Mouse (Mus musculus): ENCODE results near the gene Ttc7b.

DNA sequence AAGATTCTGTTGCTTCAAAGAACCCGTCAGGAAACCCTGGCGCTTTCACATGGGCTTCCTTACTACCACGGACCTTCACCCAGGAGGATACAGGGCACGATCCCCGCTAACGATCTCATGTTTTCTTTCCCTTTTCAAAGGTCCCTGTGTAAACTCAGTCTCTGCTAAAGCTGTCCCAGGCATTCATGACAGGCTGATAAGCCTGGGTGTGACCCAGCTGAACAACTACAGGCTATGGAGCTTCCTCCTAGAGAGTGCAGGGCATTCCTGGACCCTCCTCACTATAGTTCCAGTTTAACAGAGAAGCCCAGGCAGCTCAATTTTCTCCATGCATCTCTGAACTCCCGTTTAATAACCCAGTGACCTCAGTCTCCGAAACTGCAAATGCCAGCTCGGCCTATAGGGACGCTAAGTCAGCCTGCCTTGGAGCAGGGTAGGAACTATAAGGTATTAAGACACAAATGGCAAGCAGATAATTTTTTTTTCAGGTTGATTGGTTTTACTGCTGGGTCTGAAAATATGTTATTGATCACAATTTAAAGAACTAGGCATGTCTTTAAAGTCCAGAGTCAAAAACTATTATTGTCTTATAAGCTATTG, 41.3 kb downstream of the Ttc7b start:
- TF ChIP-seq CTCF (IDR thresholded peaks at IDR 0.05; ENCODE audit: extremely low read depth, insufficient read depth, insufficient read length, insufficient replicate concordance), result no peak
- no peak for TF ChIP-seq POLR2A (IDR thresholded peaks at IDR 0.05; ENCODE audit: low read depth, low read length)

All from spleen, adult 2 months (tissue).